Mouse (Mus musculus) lung, postnatal 36 days (tissue): ENCODE results near the gene Gm20792.
"Not testable (repeated sequence)": the region's sequence is repeated elsewhere in the genome, so short reads cannot be mapped to it uniquely, and the experiment has no call there.

ENCODE experiments used
- DNase-seq: peaks from one replicate; pipeline ENCODE4 v3.0.0; 2022; ENCODE audit warnings: mixed read lengths

The Gm20792 gene

DNA sequence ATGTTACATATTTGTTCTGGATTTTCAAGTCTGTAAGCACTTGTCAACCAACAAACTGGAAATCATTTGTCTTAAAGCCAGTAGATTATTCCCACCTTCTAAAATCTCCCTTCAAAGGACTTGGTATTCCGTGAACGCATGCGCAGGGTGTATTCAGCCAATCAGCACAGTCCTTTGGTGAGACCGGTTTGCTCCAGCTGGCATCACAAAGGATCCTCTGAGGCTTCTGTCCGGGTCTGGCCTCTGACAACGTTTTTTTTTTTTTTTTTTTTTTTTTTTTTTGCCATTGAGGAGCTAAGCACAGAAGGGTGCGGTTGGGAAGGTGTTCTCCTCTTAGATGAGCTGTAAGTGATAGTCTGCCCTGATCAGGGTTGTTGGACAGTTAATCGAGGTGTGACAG lies at the start of gene Gm20792:
TSS of gene Gm20792 (plus strand) at position 301 of the 400 bp plus-strand sequence.
- not testable (repeated sequence) for DNase-seq
